Mouse (Mus musculus): ENCODE measurements around the gene Picalm.
"Not testable (repeated sequence)": the region's sequence is repeated elsewhere in the genome, so short reads cannot be mapped to it uniquely, and the experiment has no call there.

Gene Picalm

GRCm38 (mm10) chr7:90216511-90216910, 86.5 kb downstream of the Picalm start:
- peak; percentile 44 for DNase-seq (ENCODE audit: low spot score)

GRCm38 (mm10) chr7:90218122-90218521, 88.1 kb downstream of the Picalm start:
- no peak for DNase-seq (ENCODE audit: low spot score)

- DNase-seq (ENCODE audit: low spot score), result no peak
Observed at GRCm38 (mm10) chr7:90221487-90221886, 91.5 kb downstream of the Picalm start.

GRCm38 (mm10) chr7:90228075-90228474, 98.1 kb downstream of the Picalm start:
- DNase-seq (ENCODE audit: low spot score), result no peak

GRCm38 (mm10) chr7:90228884-90229283, 98.9 kb downstream of the Picalm start:
- not testable (repeated sequence) for DNase-seq (ENCODE audit: low spot score)

- DNase-seq (ENCODE audit: low spot score), result no peak
Observed at GRCm38 (mm10) chr7:90231431-90231830, 101.4 kb downstream of the Picalm start.

GRCm38 (mm10) chr7:90233921-90234320, 103.9 kb downstream of the Picalm start:
- no peak for DNase-seq (ENCODE audit: low spot score)

GRCm38 (mm10) chr7:90236289-90236905, 106.4 kb downstream of the Picalm start:
- no peak for DNase-seq (ENCODE audit: low spot score)

GRCm38 (mm10) chr7:90243151-90243550, 113.1 kb downstream of the Picalm start:
- DNase-seq (ENCODE audit: low spot score), result no peak

GRCm38 (mm10) chr7:90243643-90244042, 113.6 kb downstream of the Picalm start:
- DNase-seq (ENCODE audit: low spot score), result no peak

GRCm38 (mm10) chr7:90252946-90253345, 122.9 kb downstream of the Picalm start:
- DNase-seq (ENCODE audit: low spot score), result no peak

GRCm38 (mm10) chr7:90258701-90259100, 128.7 kb downstream of the Picalm start:
- no peak for DNase-seq (ENCODE audit: low spot score)

GRCm38 (mm10) chr7:90259899-90260298, 129.9 kb downstream of the Picalm start:
- DNase-seq (ENCODE audit: low spot score), result no peak

GRCm38 (mm10) chr7:90261902-90262599, 132.0 kb downstream of the Picalm start:
- no peak for DNase-seq (ENCODE audit: low spot score)

All from left cerebral cortex, adult 11 months (tissue).